Mouse (Mus musculus) stomach, postnatal 0 days (tissue): ENCODE measurements at regions not wholly inside any gene's neighbourhood (a gene's known extent, or its start where the extent isn't known, plus 50 kb on each side); places are given as distances from the start of the nearest gene placed in this dataset.

ENCODE experiments used
- ATAC-seq: fragments of 200-750 bp; cut with Nextera tagmentation; 2 replicates; pipeline ENCODE4 v1.8.0; 2017; ENCODE audit not compliant: low FRiP score, low TSS enrichment
- DNase-seq: peaks from one replicate; pipeline ENCODE4 v3.0.0-alpha.2; 2016; ENCODE audit warnings: low spot score
- H3K27ac ChIP-seq: fragments of 300-500 bp; sonication (generic); replicated peaks from 2 replicates; pipeline ENCODE4 v1.5.1; 2014; ENCODE audit warnings: mild to moderate bottlenecking, control low read depth
- H3K27me3 ChIP-seq: fragments of 300-500 bp; sonication (generic); 2 replicates; pipeline ENCODE4 v1.6.1; 2014; ENCODE audit warnings: low read length; ENCODE audit not compliant: control insufficient read depth, insufficient read depth
- H3K36me3 ChIP-seq: fragments of 300-500 bp; sonication (generic); 2 replicates; pipeline ENCODE4 v1.6.1; 2014; ENCODE audit warnings: low read length, mixed read lengths; ENCODE audit not compliant: control insufficient read depth, insufficient read depth
- H3K4me1 ChIP-seq: fragments of 300-500 bp; sonication (generic); replicated peaks from 2 replicates; pipeline ENCODE4 v1.6.1; 2014; ENCODE audit warnings: antibody characterized with exemption; ENCODE audit not compliant: control insufficient read depth, insufficient read depth
- H3K4me2 ChIP-seq: fragments of 300-500 bp; sonication (generic); replicated peaks from 2 replicates; pipeline ENCODE4 v1.6.1; 2014; ENCODE audit warnings: low read depth, mild to moderate bottlenecking, control low read depth, moderate library complexity
- H3K4me3 ChIP-seq: fragments of 300-500 bp; sonication (generic); 2 replicates; pipeline ENCODE4 v1.5.1; 2014; ENCODE audit warnings: low read depth, low read length, control low read depth
- H3K9ac ChIP-seq: fragments of 300-500 bp; sonication (generic); 2 replicates; pipeline ENCODE4 v1.6.1; 2014; ENCODE audit warnings: mild to moderate bottlenecking, low read length, control low read depth, mixed read lengths
- H3K9me3 ChIP-seq: fragments of 300-500 bp; sonication (generic); 2 replicates; pipeline ENCODE4 v1.6.1; 2016; ENCODE audit warnings: low read length; ENCODE audit not compliant: control insufficient read depth
- CTCF ChIP-seq: IDR thresholded peaks from 2 replicates; pipeline ENCODE4 v1.5.1; 2016; ENCODE audit warnings: antibody characterized with exemption, low read depth, mild to moderate bottlenecking, moderate library complexity
- EP300 ChIP-seq: optimal IDR thresholded peaks from 2 replicates; pipeline ENCODE3; 2016; ENCODE audit warnings: antibody characterized with exemption
- WGBS: fragments of 180-500 bp; shearing (Covaris S2); extraction: QIAGEN DNeasy Blood & Tissue Kit; methylation state at CpG from one replicate; pipeline ENCODE4 v1.1.7; 2014; 5-methylcytosine and 5-hydroxymethylcytosine counted together

DNA sequence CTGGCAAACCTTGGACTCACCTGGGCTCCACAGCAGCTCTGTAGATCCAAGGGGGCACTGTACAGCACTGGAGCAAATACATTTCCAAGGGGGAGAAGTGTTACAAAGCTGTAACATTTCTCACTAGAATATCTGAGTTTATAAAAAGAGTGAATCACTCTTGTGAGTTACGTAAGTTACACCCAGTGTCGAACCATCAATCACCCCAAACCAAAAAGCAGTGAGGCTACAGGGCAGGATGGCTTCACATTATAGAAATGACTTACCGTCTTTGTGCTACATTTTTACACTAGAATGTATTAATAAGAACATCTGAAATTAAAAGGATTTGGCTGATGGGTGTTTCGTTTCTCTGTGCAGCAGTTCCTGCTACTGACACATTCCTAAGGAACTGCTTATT lies 156.7 kb upstream of the Klf14 start:
- Histone ChIP-seq H3K27me3 (no peaks in the 10 kb centered on the region), H3K27ac (no peak overlapping the region), H3K36me3 (no peaks in the 10 kb centered on the region), H3K9ac (no peak overlapping the region), H3K9me3 (no peaks in the 10 kb centered on the region), H3K4me1 (no peaks in the 10 kb centered on the region), H3K4me2 (no peak overlapping the region), H3K4me3 (no peak overlapping the region)
- ATAC-seq, result no peak
- TF ChIP-seq CTCF (no peak), EP300 (no peak)
- no peak for DNase-seq
- 50% methylated on average over 4 of the region's 4 CpGs for WGBS

DNA sequence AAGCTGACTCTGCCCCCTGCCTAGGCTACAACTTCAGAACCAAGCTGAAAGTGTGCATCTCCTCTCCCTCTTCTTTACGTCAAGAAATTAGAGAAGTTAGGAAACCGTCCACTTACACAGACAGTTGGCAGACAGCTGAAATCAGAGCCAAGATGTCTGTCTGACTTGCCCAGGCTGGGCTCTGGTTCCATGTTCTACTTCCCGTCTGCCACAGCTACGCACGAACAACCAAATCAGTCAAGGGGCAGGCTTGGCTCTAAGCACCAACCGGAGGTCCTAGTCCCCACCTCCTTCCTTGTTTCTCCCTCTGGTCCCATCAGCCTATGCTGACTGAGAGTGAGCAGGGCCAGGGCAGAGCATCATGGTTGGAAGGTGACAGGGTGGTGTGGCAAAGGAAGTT lies 157.5 kb upstream of the Klf14 start:
- Histone ChIP-seq H3K4me1 (no peaks in the 10 kb centered on the region), H3K9ac (no peak overlapping the region), H3K4me2 (no peak overlapping the region), H3K36me3 (no peaks in the 10 kb centered on the region), H3K9me3 (no peaks in the 10 kb centered on the region), H3K27me3 (no peaks in the 10 kb centered on the region), H3K4me3 (no peak overlapping the region), H3K27ac (no peak overlapping the region)
- ATAC-seq (no peak), DNase-seq (no peak)
- 63% methylated on average over 6 of the region's 6 CpGs for WGBS
- TF ChIP-seq CTCF (no peak), EP300 (no peak)

DNA sequence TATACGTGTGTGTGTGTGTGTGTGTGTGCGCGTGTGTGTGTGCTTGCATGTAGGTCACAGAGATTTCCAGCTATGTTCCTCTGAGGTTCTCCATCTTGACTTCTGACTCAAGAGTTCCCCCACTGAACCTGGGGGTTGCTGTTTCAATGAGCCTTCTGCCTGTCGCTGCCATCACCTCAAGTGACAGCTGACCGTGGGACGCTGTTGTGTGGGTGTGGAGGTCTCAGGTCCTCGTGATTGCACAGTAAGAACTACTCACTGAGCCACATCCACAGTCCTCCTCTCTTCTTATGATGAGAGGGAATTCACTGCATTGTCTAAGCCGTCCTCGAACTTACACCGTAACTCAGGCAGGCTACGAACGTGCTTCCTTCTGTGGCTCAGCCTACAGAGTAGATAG lies 158.8 kb upstream of the Klf14 start:
- TF ChIP-seq CTCF (no peak), EP300 (no peak)
- DNase-seq (no peak), ATAC-seq (no peak)
- H3K36me3 ChIP-seq, result no peaks in the 10 kb centered on the region
- WGBS, result 87% methylated on average over 12 of the region's 12 CpGs
- no peaks in the 10 kb centered on the region for H3K4me1 ChIP-seq
- H3K4me2 ChIP-seq, result no peak overlapping the region
- no peaks in the 10 kb centered on the region for H3K9me3 ChIP-seq
- no peak overlapping the region for H3K27ac ChIP-seq
- H3K27me3 ChIP-seq, result no peaks in the 10 kb centered on the region
- H3K4me3 ChIP-seq, result no peak overlapping the region
- no peak overlapping the region for H3K9ac ChIP-seq

DNA sequence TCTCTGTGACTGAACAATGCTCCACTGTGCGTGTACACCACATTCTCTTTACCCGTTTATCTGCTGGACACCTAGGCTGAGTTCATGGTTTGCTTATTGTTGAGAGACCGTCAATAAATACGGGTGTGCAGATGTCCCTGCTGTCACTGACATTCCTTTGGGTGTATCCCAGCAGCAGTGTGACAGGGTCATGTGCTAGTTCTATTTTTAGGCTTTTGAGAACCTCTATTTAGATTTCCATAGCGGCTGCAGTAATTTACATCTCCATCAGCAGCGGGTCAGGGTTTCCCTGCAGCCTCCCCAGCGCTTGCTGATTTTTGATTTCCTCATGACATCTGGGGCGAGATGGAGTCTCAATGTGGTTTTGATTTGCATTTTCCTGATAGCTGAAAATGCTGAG lies 162.1 kb upstream of the Klf14 start:
- TF ChIP-seq EP300 (no peak), CTCF (no peak)
- H3K36me3 ChIP-seq, result no peaks in the 10 kb centered on the region
- ATAC-seq, result no peak
- no peak for DNase-seq
- no peak overlapping the region for H3K4me2 ChIP-seq
- no peaks in the 10 kb centered on the region for H3K4me1 ChIP-seq
- H3K27me3 ChIP-seq, result no peaks in the 10 kb centered on the region
- WGBS, result 64% methylated on average over 8 of the region's 8 CpGs
- no peaks in the 10 kb centered on the region for H3K9me3 ChIP-seq
- no peak overlapping the region for H3K27ac ChIP-seq
- H3K4me3 ChIP-seq, result no peak overlapping the region
- H3K9ac ChIP-seq, result no peak overlapping the region

DNA sequence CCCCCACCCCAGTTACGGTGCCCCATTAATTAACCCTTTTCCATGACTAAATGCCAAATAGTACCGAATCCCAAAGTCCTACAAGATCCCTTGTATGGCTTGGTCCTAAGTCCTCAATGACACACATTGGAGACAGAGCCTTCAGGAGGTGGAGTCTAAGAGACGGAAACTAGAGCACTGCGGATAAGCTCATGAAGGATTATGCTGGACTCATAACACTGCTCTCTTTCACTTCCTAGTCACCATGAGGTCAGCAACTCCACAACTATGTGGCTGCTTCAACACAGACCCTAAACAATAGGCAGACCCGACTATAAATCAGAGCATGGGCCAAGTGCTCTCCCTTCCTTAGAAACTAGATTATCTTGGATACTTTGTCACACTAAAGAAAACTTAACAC lies 164.0 kb upstream of the Klf14 start:
- Histone ChIP-seq H3K9ac (no peak overlapping the region), H3K36me3 (no peaks in the 10 kb centered on the region), H3K27ac (no peak overlapping the region), H3K4me1 (no peaks in the 10 kb centered on the region), H3K9me3 (no peaks in the 10 kb centered on the region), H3K27me3 (no peaks in the 10 kb centered on the region), H3K4me2 (no peak overlapping the region), H3K4me3 (no peak overlapping the region)
- no peak for DNase-seq
- WGBS, result 69% methylated on average over 5 of the region's 5 CpGs
- TF ChIP-seq CTCF (no peak), EP300 (no peak)
- no peak for ATAC-seq

DNA sequence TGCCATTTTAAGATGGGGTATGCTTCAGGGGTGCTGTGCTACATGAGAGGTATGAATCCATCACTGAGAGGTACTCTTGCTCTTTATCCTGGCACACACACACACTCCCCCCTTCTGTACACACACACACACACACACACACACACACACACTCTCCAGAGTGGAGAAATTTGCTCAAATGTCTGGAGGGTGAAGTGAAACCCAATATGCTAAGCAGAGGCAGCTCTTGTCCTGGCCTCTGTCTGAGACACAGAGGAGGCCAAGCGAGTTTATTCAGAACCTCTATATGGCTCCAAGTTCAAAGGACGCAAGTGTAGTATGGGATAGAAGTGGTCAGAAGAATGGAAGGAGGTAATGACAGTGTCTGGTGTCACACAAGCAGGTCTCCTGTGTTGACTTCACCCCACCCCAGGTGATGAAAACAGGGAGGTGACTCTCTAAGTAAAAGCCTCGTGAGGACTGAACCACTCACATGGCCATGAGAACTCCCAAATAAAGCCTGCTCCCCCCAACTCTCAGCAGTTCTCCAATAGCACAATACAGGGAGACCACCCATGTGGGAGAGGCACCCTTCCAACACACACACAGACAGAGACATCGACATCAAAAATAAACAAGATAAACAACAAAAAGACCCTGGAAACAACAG lies 164.6 kb upstream of the Klf14 start:
- TF ChIP-seq CTCF, result no peak
- TF ChIP-seq EP300, result no peak
- 65% methylated on average over 4 of the region's 4 CpGs for WGBS

More for the DNA sequence above, 164.6 kb upstream of the Klf14 start:
- no peak overlapping the region for H3K9ac ChIP-seq
- no peak overlapping the region for H3K4me2 ChIP-seq
- no peak for DNase-seq
- ATAC-seq, result no peak
- no peaks in the 10 kb centered on the region for H3K27me3 ChIP-seq
- no peak overlapping the region for H3K4me3 ChIP-seq
- no peaks in the 10 kb centered on the region for H3K4me1 ChIP-seq
- H3K9me3 ChIP-seq, result no peaks in the 10 kb centered on the region
- H3K27ac ChIP-seq, result no peak overlapping the region
- no peaks in the 10 kb centered on the region for H3K36me3 ChIP-seq
